Mouse (Mus musculus) liver, postnatal 0 days (tissue): ENCODE measurements around the gene Adam8. TPM values are rescaled to one million over a fixed set of nuclear protein-coding genes. Genes with fewer than 3 reads are reported as not detected.

Experiments used
- ATAC-seq: fragments of 200-750 bp; cut with Nextera tagmentation; 2 replicates; pipeline ENCODE4 v1.8.0; 2017; ENCODE audit warnings: mild to moderate bottlenecking, moderate library complexity
- DNase-seq: peaks from one replicate; pipeline ENCODE4 v3.0.0-alpha.2; 2016
- H3K27ac ChIP-seq: fragments of 300-500 bp; sonication (generic); 2 replicates; pipeline ENCODE4 v1.5.1; 2014; ENCODE audit warnings: antibody characterized with exemption, moderate library complexity, mild to moderate bottlenecking, low read depth
- H3K27me3 ChIP-seq: fragments of 300-500 bp; sonication (generic); 2 replicates; pipeline ENCODE4 v1.6.1; 2014; ENCODE audit warnings: low read length, control low read depth, mixed read lengths; ENCODE audit not compliant: insufficient read depth
- H3K36me3 ChIP-seq: fragments of 300-500 bp; sonication (generic); replicated peaks from 2 replicates; pipeline ENCODE4 v1.6.1; 2014; ENCODE audit warnings: mild to moderate bottlenecking, control low read depth, low read length, moderate library complexity, mixed read lengths; ENCODE audit not compliant: insufficient read depth
- H3K4me1 ChIP-seq: fragments of 300-500 bp; sonication (generic); 2 replicates; pipeline ENCODE4 v1.6.1; 2014; ENCODE audit warnings: antibody characterized with exemption, mild to moderate bottlenecking, control low read depth; ENCODE audit not compliant: insufficient read depth
- H3K4me2 ChIP-seq: fragments of 300-500 bp; sonication (generic); 2 replicates; pipeline ENCODE4 v1.6.1; 2014; ENCODE audit warnings: low read depth, mild to moderate bottlenecking, low read length, moderate library complexity, mixed read lengths
- H3K4me3 ChIP-seq: fragments of 300-500 bp; sonication (generic); 2 replicates; pipeline ENCODE4 v1.5.1; 2014; ENCODE audit warnings: low read depth, low read length
- H3K9ac ChIP-seq: fragments of 300-500 bp; sonication (generic); replicated peaks from 2 replicates; pipeline ENCODE4 v1.6.1; 2014; ENCODE audit warnings: mild to moderate bottlenecking, moderate library complexity
- H3K9me3 ChIP-seq: fragments of 300-500 bp; sonication (generic); 2 replicates; pipeline ENCODE4 v1.6.1; 2016; ENCODE audit warnings: mild to moderate bottlenecking, control low read depth, low read length, mixed read lengths
- CTCF ChIP-seq: sonication (generic); IDR thresholded peaks from 2 replicates; pipeline ENCODE4 v1.5.1; 2016; ENCODE audit warnings: antibody characterized with exemption, low read depth
- EP300 ChIP-seq: IDR thresholded peaks from 2 replicates; pipeline ENCODE4 v1.6.1; 2016; ENCODE audit warnings: antibody characterized with exemption, low read depth, mild to moderate bottlenecking
- WGBS: fragments of 180-500 bp; shearing (Covaris S2); extraction: QIAGEN DNeasy Blood & Tissue Kit; methylation state at CpG from one replicate; pipeline ENCODE4 v1.1.7; 2014; ENCODE audit not compliant: insufficient replicate concordance; 5-methylcytosine and 5-hydroxymethylcytosine counted together
- polyA plus RNA-seq: library from polyadenylated mRNA; unstranded; fragments of >200 nt; fragmentation: Nextera tagmentation; extraction: Ambion mirVana; gene quantifications from 2 replicates; pipeline ENCODE4 v1.2.1, GENCODE M21; 2015

The Adam8 gene
- polyA plus RNA-seq, 1 experiment from 2014 or later = 1.8 TPM

GRCm38 (mm10) chr7:139984505-139984904 lies 7.9 kb downstream of the Adam8 start:
- Histone ChIP-seq H3K27me3 (no peaks in the 10 kb centered on the region), H3K4me2 (0 out of 2 replicates have a peak overlapping the region, but pooled peaks have one; percentile 9), H3K27ac (peak overlapping the region; percentile 57; the same call in 1 of the 2 replicates), H3K4me3 (no peak overlapping the region), H3K9me3 (no peaks in the 10 kb centered on the region), H3K36me3 (no peaks in the 10 kb centered on the region), H3K4me1 (no peaks in the 10 kb centered on the region), H3K9ac (no peak overlapping the region)
- WGBS = 67% methylated on average over 11 of the region's 11 CpGs
- DNase-seq (peak; percentile 51), ATAC-seq (peak; percentile 70)
- TF ChIP-seq CTCF = no peak
- no peak; the same call in 1 of the 2 replicates for TF ChIP-seq EP300

GRCm38 (mm10) chr7:139982058-139982457 lies 10.3 kb downstream of the Adam8 start:
- Histone ChIP-seq H3K4me1 (peaks cover 12% of the 10 kb centered on the region), H3K4me2 (no peak overlapping the region), H3K9me3 (no peaks in the 10 kb centered on the region), H3K9ac (no peak overlapping the region), H3K27ac (no peak overlapping the region), H3K27me3 (no peaks in the 10 kb centered on the region), H3K4me3 (no peak overlapping the region), H3K36me3 (no peaks in the 10 kb centered on the region)
- ATAC-seq = no peak
- TF ChIP-seq CTCF (no peak), EP300 (no peak)
- DNase-seq = no peak
- 69% methylated on average over 9 of the region's 11 CpGs for WGBS

DNA sequence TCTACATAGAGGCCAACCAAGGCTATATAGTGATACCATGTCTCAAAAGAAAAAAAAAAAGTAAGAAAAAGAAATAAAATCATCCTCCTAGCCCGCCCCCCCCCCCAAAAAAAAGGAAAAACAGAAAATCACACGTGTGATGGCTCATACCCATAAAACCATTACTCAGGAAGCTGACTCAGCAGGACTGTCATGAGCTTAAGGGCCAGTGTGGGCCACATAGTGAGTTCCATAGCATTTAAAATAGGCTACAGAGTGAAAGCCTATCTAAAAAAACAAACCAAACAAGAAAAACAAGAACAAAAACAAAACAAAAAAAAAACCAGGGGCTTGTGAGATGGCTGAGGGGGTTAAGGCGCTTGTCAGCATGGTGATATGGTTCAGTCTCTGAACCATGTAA lies 11.6 kb downstream of the Adam8 start:
- Histone ChIP-seq H3K4me2 (no peak overlapping the region), H3K27ac (no peak overlapping the region), H3K9me3 (no peaks in the 10 kb centered on the region), H3K36me3 (no peaks in the 10 kb centered on the region), H3K4me1 (peaks cover 12% of the 10 kb centered on the region), H3K27me3 (no peaks in the 10 kb centered on the region), H3K4me3 (no peak overlapping the region), H3K9ac (no peak overlapping the region)
- TF ChIP-seq EP300 (no peak), CTCF (no peak)
- 46% methylated on average over 3 of the region's 3 CpGs for WGBS
- ATAC-seq (no peak), DNase-seq (no peak)

GRCm38 (mm10) chr7:139979011-139979719 lies 13.2 kb downstream of the Adam8 start:
- Histone ChIP-seq H3K4me1 (peaks cover 12% of the 10 kb centered on the region), H3K4me2 (peak overlapping the region; percentile 81), H3K9ac (no peak overlapping the region), H3K27ac (no peak overlapping the region), H3K36me3 (no peaks in the 10 kb centered on the region), H3K27me3 (no peaks in the 10 kb centered on the region), H3K9me3 (no peaks in the 10 kb centered on the region), H3K4me3 (no peak overlapping the region)
- ATAC-seq (peak; percentile 43), DNase-seq (no peak)
- 29% methylated on average over 13 of the region's 13 CpGs for WGBS
- TF ChIP-seq EP300 = no peak
- no peak for TF ChIP-seq CTCF

- Histone ChIP-seq H3K27ac (no peak within 1 kb of the TSS), H3K27me3 (no peaks in the 10 kb centered on the region), H3K36me3 (no peaks in the 10 kb centered on the region), H3K4me3 (peak within 1 kb of the TSS; percentile 53), H3K4me1 (peaks cover 12% of the 10 kb centered on the region), H3K4me2 (peak within 1 kb of the TSS; percentile 81), H3K9me3 (no peaks in the 10 kb centered on the region), H3K9ac (0 out of 2 replicates have a peak within 1 kb of the TSS, but pooled peaks have one; percentile 21)
- DNase-seq (peak; percentile 79), ATAC-seq (peak; percentile 82)
- TF ChIP-seq CTCF (no peak), EP300 (no peak)
- WGBS = 7% methylated on average over 32 of the region's 32 CpGs
Observed at GRCm38 (mm10) chr7:139978278-139978892, 14.0 kb downstream of the Adam8 start, which contains the start of gene 6430531B16Rik. Gene 6430531B16Rik (minus strand): TSS chr7:139978755.

DNA sequence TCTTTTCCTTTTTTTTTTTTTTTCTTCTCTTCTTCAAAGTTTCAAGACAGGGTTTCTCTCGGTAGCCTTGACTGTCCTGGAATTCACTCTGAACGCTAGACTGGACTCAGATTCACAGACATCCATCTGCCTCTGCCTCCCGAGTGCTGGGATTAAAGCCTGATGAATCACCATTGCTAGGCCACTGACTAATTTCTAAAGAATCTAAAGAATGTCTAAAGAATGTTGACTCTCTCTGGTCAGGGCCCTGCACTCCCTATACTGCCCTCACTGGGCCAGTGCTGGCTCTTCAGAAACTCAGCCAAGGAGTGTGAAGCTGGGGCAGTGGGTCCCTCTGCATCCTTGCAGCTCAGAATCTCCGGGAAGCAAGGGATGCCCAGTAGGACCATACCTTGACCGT lies 16.9 kb downstream of the Adam8 start:
- Histone ChIP-seq H3K27me3 (no peaks in the 10 kb centered on the region), H3K27ac (no peak overlapping the region), H3K4me2 (no peak overlapping the region), H3K9me3 (no peaks in the 10 kb centered on the region), H3K4me3 (no peak overlapping the region), H3K4me1 (peaks cover 12% of the 10 kb centered on the region), H3K36me3 (no peaks in the 10 kb centered on the region), H3K9ac (no peak overlapping the region)
- ATAC-seq (no peak), DNase-seq (no peak)
- no peak for TF ChIP-seq CTCF
- TF ChIP-seq EP300 = no peak
- 75% methylated on average over 5 of the region's 5 CpGs for WGBS
